Mouse (Mus musculus) limb, embryonic 14.5 days (tissue): ENCODE data around the gene Drd4. TPM values are rescaled to one million over a fixed set of nuclear protein-coding genes. Genes with fewer than 3 reads are reported as not detected.

Experiments
- ATAC-seq: fragments of 200-750 bp; cut with Nextera tagmentation; 2 replicates; pipeline ENCODE4 v1.8.0; 2017; ENCODE audit warnings: low read depth, moderate number of reproducible peaks, moderate TSS enrichment; ENCODE audit not compliant: low FRiP score
- DNase-seq: peaks from one replicate; pipeline ENCODE4 v3.0.0-alpha.2; 2015; ENCODE audit warnings: low spot score
- H3K27ac ChIP-seq: fragments of 300-500 bp; sonication (generic); replicated peaks from 2 replicates; pipeline ENCODE4 v1.5.1; 2014; ENCODE audit warnings: low read depth, mild to moderate bottlenecking, low read length, moderate library complexity, mixed read lengths
- H3K27me3 ChIP-seq: fragments of 300-500 bp; sonication (generic); 2 replicates; pipeline ENCODE4 v1.6.1; 2014; ENCODE audit warnings: low read length, mixed read lengths; ENCODE audit not compliant: control insufficient read depth, insufficient read depth
- H3K36me3 ChIP-seq: fragments of 300-500 bp; sonication (generic); 2 replicates; pipeline ENCODE4 v1.6.1; 2014; ENCODE audit warnings: mild to moderate bottlenecking, low read length, moderate library complexity, mixed read lengths; ENCODE audit not compliant: control insufficient read depth, insufficient read depth
- H3K4me1 ChIP-seq: fragments of 300-500 bp; sonication (generic); 2 replicates; pipeline ENCODE4 v1.6.1; 2014; ENCODE audit warnings: antibody characterized with exemption, low read length, mixed read lengths; ENCODE audit not compliant: control insufficient read depth, insufficient read depth
- H3K4me2 ChIP-seq: fragments of 300-500 bp; sonication (generic); replicated peaks from 2 replicates; pipeline ENCODE4 v1.6.1; 2014; ENCODE audit warnings: low read depth, mild to moderate bottlenecking, low read length, moderate library complexity; ENCODE audit not compliant: severe bottlenecking
- H3K4me3 ChIP-seq: fragments of 300-500 bp; sonication (generic); replicated peaks from 2 replicates; pipeline ENCODE4 v1.5.1; 2014; ENCODE audit warnings: low read length
- H3K9ac ChIP-seq: fragments of 300-500 bp; sonication (generic); 2 replicates; pipeline ENCODE4 v1.6.1; 2014; ENCODE audit warnings: mild to moderate bottlenecking, low read depth, low read length, moderate library complexity; ENCODE audit not compliant: severe bottlenecking
- H3K9me3 ChIP-seq: fragments of 300-500 bp; sonication (generic); 2 replicates; pipeline ENCODE4 v1.6.1; 2016; ENCODE audit warnings: low read length; ENCODE audit not compliant: control insufficient read depth
- POLR2A ChIP-seq: fragments of 200-500 bp; IDR thresholded peaks from 2 replicates; pipeline ENCODE4 v1.8.0; 2012; ENCODE audit warnings: inconsistent platforms, mild to moderate bottlenecking, moderate library complexity, borderline replicate concordance; ENCODE audit not compliant: insufficient read depth, insufficient read length; ENCODE audit errors: extremely low read depth
- WGBS: fragments of 180-500 bp; shearing (Covaris S2); extraction: QIAGEN DNeasy Blood & Tissue Kit; methylation state at CpG from one replicate; pipeline ENCODE4 v1.1.7; 2014; 5-methylcytosine and 5-hydroxymethylcytosine counted together
- polyA plus RNA-seq, 2 experiments: library from polyadenylated mRNA; depleted of rRNA in 1 of 2; stranded (reverse) in 1 of 2; unstranded in 1 of 2; fragments of >200 nt; fragmentation: Nextera tagmentation in 1 of 2; extraction: Ambion mirVana in 1 of 2; gene quantifications; 2 replicates each; pipeline versions ENCODE4 v1.2.1 to v1.2.3; 2012 to 2014

Gene Drd4
- polyA plus RNA-seq, 2 experiments = 1.5 to 3.1 TPM

DNA sequence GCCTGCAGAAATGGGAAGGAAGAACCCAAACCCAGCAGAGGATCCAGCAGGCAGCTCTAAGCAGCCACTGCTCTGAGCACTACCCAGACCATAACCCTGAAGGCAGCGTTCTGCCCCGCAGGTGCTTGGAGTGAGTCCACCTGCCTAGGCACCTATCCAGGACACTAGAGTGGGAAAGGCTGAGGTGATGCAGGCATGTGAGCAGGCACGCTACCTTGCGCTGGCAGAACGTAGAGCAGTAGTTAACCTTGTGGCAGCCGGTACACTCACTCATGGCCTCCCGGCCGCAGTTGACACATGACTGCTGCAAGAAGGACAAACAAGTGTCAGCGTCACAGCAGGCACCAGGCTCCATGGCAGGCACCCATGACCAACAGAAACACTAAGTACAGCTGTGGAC, 9.6 kb downstream of the Drd4 start:
- Histone ChIP-seq H3K4me1 (no peaks in the 10 kb centered on the region), H3K27ac (no peak overlapping the region), H3K9me3 (no peaks in the 10 kb centered on the region), H3K9ac (no peak overlapping the region), H3K36me3 (peaks cover 74% of the 10 kb centered on the region), H3K4me2 (no peak overlapping the region), H3K27me3 (no peaks in the 10 kb centered on the region), H3K4me3 (no peak overlapping the region)
- TF ChIP-seq POLR2A = no peak
- DNase-seq = no peak
- ATAC-seq = no peak
- WGBS = 96% methylated on average over 9 of the region's 9 CpGs

- Histone ChIP-seq H3K27me3 (no peaks in the 10 kb centered on the region), H3K4me2 (no peak overlapping the region), H3K4me1 (no peaks in the 10 kb centered on the region), H3K4me3 (no peak overlapping the region), H3K9ac (no peak overlapping the region), H3K9me3 (no peaks in the 10 kb centered on the region), H3K36me3 (peaks cover 76% of the 10 kb centered on the region), H3K27ac (no peak overlapping the region)
- TF ChIP-seq POLR2A = no peak
- ATAC-seq (no peak), DNase-seq (no peak)
- 81% methylated on average over 1 of the region's 1 CpGs for WGBS
Measured at GRCm38 (mm10) chr7:141302702-141303268, 11.0 kb downstream of the Drd4 start.

DNA sequence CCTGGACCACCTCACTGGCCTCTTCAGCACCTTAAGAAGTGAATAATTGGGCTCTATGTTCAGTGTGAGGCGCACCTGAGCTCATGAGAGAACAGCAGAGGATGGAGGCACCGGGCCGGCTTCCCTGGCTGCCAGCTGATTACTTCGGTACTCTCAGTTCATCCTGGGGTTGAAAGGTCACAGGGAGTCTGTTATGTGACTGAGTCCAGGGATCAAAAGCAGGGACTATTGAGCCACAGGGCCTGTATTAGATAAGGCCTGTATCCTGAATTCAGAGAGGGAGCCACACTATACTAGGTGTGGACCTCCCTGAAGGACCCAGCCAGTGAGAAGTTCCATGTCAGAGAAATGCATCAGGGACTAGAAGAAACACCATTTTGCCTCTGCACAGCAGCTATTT, 12.7 kb downstream of the Drd4 start:
- H3K36me3 ChIP-seq = peaks cover 88% of the 10 kb centered on the region
- ATAC-seq (no peak), DNase-seq (no peak)
- 84% methylated on average over 4 of the region's 4 CpGs for WGBS
- H3K9me3 ChIP-seq = no peaks in the 10 kb centered on the region
- H3K4me2 ChIP-seq = no peak overlapping the region
- H3K4me1 ChIP-seq = no peaks in the 10 kb centered on the region
- no peak overlapping the region for H3K9ac ChIP-seq
- H3K4me3 ChIP-seq = no peak overlapping the region
- no peaks in the 10 kb centered on the region for H3K27me3 ChIP-seq
- TF ChIP-seq POLR2A = no peak
- no peak overlapping the region for H3K27ac ChIP-seq

- 98% methylated on average over 2 of the region's 2 CpGs for WGBS
- no peak for TF ChIP-seq POLR2A
- H3K36me3 ChIP-seq = peaks cover 88% of the 10 kb centered on the region
- DNase-seq = no peak
- no peaks in the 10 kb centered on the region for H3K27me3 ChIP-seq
- H3K4me1 ChIP-seq = no peaks in the 10 kb centered on the region
- no peak overlapping the region for H3K27ac ChIP-seq
- ATAC-seq = no peak
- H3K4me2 ChIP-seq = no peak overlapping the region
- no peaks in the 10 kb centered on the region for H3K9me3 ChIP-seq
- no peak overlapping the region for H3K9ac ChIP-seq
- H3K4me3 ChIP-seq = no peak overlapping the region
Measured at GRCm38 (mm10) chr7:141314416-141314815, 22.6 kb downstream of the Drd4 start.

- no peak overlapping the region for H3K4me2 ChIP-seq
- no peak overlapping the region for H3K27ac ChIP-seq
- H3K9ac ChIP-seq = no peak overlapping the region
- TF ChIP-seq POLR2A = no peak
- WGBS = 84% methylated on average over 8 of the region's 8 CpGs
- H3K4me1 ChIP-seq = no peaks in the 10 kb centered on the region
- no peak for DNase-seq
- H3K9me3 ChIP-seq = no peaks in the 10 kb centered on the region
- H3K36me3 ChIP-seq = peaks cover 88% of the 10 kb centered on the region
- H3K27me3 ChIP-seq = no peaks in the 10 kb centered on the region
- no peak overlapping the region for H3K4me3 ChIP-seq
- ATAC-seq = no peak
Measured at GRCm38 (mm10) chr7:141315076-141315475, 23.3 kb downstream of the Drd4 start.

GRCm38 (mm10) chr7:141315974-141316373, 24.2 kb downstream of the Drd4 start:
- DNase-seq = peak; percentile 25
- H3K9me3 ChIP-seq = no peaks in the 10 kb centered on the region
- H3K9ac ChIP-seq = no peak overlapping the region
- no peak overlapping the region for H3K4me3 ChIP-seq
- peaks cover 88% of the 10 kb centered on the region for H3K36me3 ChIP-seq
- no peak overlapping the region for H3K4me2 ChIP-seq
- no peaks in the 10 kb centered on the region for H3K27me3 ChIP-seq
- H3K27ac ChIP-seq = no peak overlapping the region
- no peak for TF ChIP-seq POLR2A
- WGBS = 78% methylated on average over 5 of the region's 5 CpGs
- ATAC-seq = no peak
- no peaks in the 10 kb centered on the region for H3K4me1 ChIP-seq
